Comparison of ENCODE assay signal across 9 mouse cellular contexts in genomic region chr4:123535271-123535670, GRCm38 (mm10).
DNase-seq lines count a peak whose midpoint lies in the region; ATAC-seq and TF ChIP-seq lines count a peak whose summit lies in the region.
"Had no signal": no experiment of that assay in that cellular context is flagged by ENCODE, and none has a peak within 500 bp of the region (broad histone marks: within the 10 kb centered on the region; RNA-seq: fewer than 3 reads in every experiment).

No protein-coding gene starts in this region.

- peak; percentile 70; the same call in 1 of the 2 replicates for TF ChIP-seq CTCF in brain, embryonic 14.5 days (IDR thresholded peaks at IDR 0.05; ENCODE audit: borderline replicate concordance, extremely low read depth, insufficient read depth, insufficient read length)

- peaks cover 2% of the 10 kb centered on the region; the same call in 1 of the 2 replicates for H3K36me3 ChIP-seq in ES-E14 (ENCODE audit: control insufficient read depth, insufficient read depth, low read length, poor library complexity, severe bottlenecking)
- 0 out of 2 replicates have a peak, but pooled peaks cover 3% of the 10 kb centered on the region for H3K36me3 ChIP-seq in forebrain, embryonic 12.5 days (replicated peaks)
- H3K36me3 ChIP-seq in lung, embryonic 16.5 days (ENCODE audit: control insufficient read depth, insufficient read depth, low read length), result peaks cover 10% of the 10 kb centered on the region

- no peaks in the 10 kb centered on the region for H3K27me3 ChIP-seq in forebrain, embryonic 12.5 days
- H3K27me3 ChIP-seq in lung, embryonic 16.5 days (ENCODE audit: control insufficient read depth, insufficient read depth, low read depth, low read length), result no peaks in the 10 kb centered on the region

- ATAC-seq in forebrain, embryonic 12.5 days (ENCODE audit: low FRiP score), result peak; percentile 86
- ATAC-seq in lung, embryonic 16.5 days (ENCODE audit: low read depth), result peak; percentile 73; the same call in 1 of the 2 replicates

- intact Hi-C loops in heart, postnatal 25 days (cut with DNase I), result loop anchor here (1.0 kb wide), 2 partner anchors 49 to 132 kb away; no protein-coding TSS in a partner anchor

- no peak overlapping the region for H3K27ac ChIP-seq in ES-E14 (ENCODE audit: insufficient read depth, low read depth, low read length, poor library complexity, severe bottlenecking)
- no peak overlapping the region for H3K27ac ChIP-seq in forebrain, embryonic 12.5 days
- no peak overlapping the region for H3K27ac ChIP-seq in lung, embryonic 16.5 days (ENCODE audit: low read length)
- H3K27ac ChIP-seq: macrophage had no signal

- H3K4me2 ChIP-seq in forebrain, embryonic 12.5 days, result no peak overlapping the region
- H3K4me2 ChIP-seq in lung, embryonic 16.5 days (ENCODE audit: low read depth, low read length), result no peak overlapping the region

- no peaks in the 10 kb centered on the region for H3K9me3 ChIP-seq in ES-E14 (ENCODE audit: control insufficient read depth, insufficient read depth, low read depth, low read length)
- H3K9me3 ChIP-seq in forebrain, embryonic 12.5 days, result no peaks in the 10 kb centered on the region
- H3K9me3 ChIP-seq in lung, embryonic 16.5 days (ENCODE audit: control insufficient read depth, low read length), result no peaks in the 10 kb centered on the region

- H3K9ac ChIP-seq in ES-E14 (ENCODE audit: insufficient read depth, low read depth, low read length, poor library complexity, severe bottlenecking), result no peak overlapping the region
- no peak overlapping the region for H3K9ac ChIP-seq in forebrain, embryonic 12.5 days
- no peak overlapping the region for H3K9ac ChIP-seq in lung, embryonic 16.5 days (ENCODE audit: low read length)

- no peak overlapping the region for H3K4me3 ChIP-seq in ES-E14 (ENCODE audit: insufficient read depth in 1 of 2, low read depth in 1 of 2, low read length in 2 of 2, poor library complexity in 1 of 2, severe bottlenecking in 1 of 2)
- no peak overlapping the region for H3K4me3 ChIP-seq in forebrain, embryonic 12.5 days (replicated peaks)
- H3K4me3 ChIP-seq in lung, embryonic 16.5 days (ENCODE audit: low read length), result no peak overlapping the region

- WGBS in forebrain, embryonic 12.5 days, result 53% methylated on average over 1 of the region's 1 CpGs
- 17% methylated on average over 1 of the region's 1 CpGs for WGBS in lung, embryonic 16.5 days

- no peak for TF ChIP-seq POLR2A in brain, embryonic 14.5 days (IDR thresholded peaks at IDR 0.05; ENCODE audit: borderline replicate concordance, extremely low read depth, insufficient read depth, insufficient read length, poor library complexity, severe bottlenecking)

- in situ Hi-C loops in ES-E14 (cut with MboI; ENCODE audit: low sequenced_read_pairs in 2 of 2, unreplicated experiment in 2 of 2), result no loop called here

- H3K4me1 ChIP-seq in ES-E14 (ENCODE audit: control insufficient read depth in 2 of 2, insufficient read depth in 2 of 2, low read length in 2 of 2, poor library complexity in 1 of 2), result peaks cover 2% of the 10 kb centered on the region in 2 experiments; a peak in 1 of 4 replicates
- H3K4me1 ChIP-seq in forebrain, embryonic 12.5 days, result peaks cover 1% of the 10 kb centered on the region; the same call in 1 of the 2 replicates
- no peaks in the 10 kb centered on the region for H3K4me1 ChIP-seq in lung, embryonic 16.5 days (replicated peaks; ENCODE audit: control insufficient read depth, insufficient read depth, low read length)

- peak; percentile 42 for DNase-seq in ES-E14 (ENCODE audit: low read depth, low spot score)
- peak; percentile 86 for DNase-seq in brain, embryonic 14.5 days (ENCODE audit: low read depth)
- DNase-seq in heart, postnatal 25 days (ENCODE audit: low spot score), result peak; percentile 34
- peak; percentile 77 for DNase-seq in layer of hippocampus, adult 11-12 months (ENCODE audit: low spot score)
- DNase-seq in right cerebral cortex, postnatal 10 days (ENCODE audit: low spot score in 2 of 2), result peak; percentile 82 to 84
- peak; percentile 47 for DNase-seq in yolk sac, embryonic 10.5 days (ENCODE audit: low spot score)

TF ChIP-seq in ES-E14, 5 proteins besides CTCF, POLR2A, EP300 and RAD21:
- TF ChIP-seq ZC3H11A (IDR thresholded peaks at IDR 0.05; ENCODE audit: borderline replicate concordance, low read depth, low read length) (no peak), ZNF384 (IDR thresholded peaks at IDR 0.05; ENCODE audit: low read depth, low read length) (peak; percentile 90)

Comparison
In these comparisons a context has a peak if more than half of its experiments do, and no peak if none do; other contexts are left out.
1. DNase-seq: peak in every context shown above with its lines; median percentile 86 in brain, embryonic 14.5 days; 83 in right cerebral cortex, postnatal 10 days; 77 in layer of hippocampus, adult 11-12 months; 47 in yolk sac, embryonic 10.5 days; 42 in ES-E14; 34 in heart, postnatal 25 days.